Mouse (Mus musculus): ENCODE results near the gene Enho. TPM values are rescaled to one million over a fixed set of nuclear protein-coding genes. Genes with fewer than 3 reads are reported as not detected.
"Not testable (repeated sequence)": the region's sequence is repeated elsewhere in the genome, so short reads cannot be mapped to it uniquely, and the experiment has no call there.

The Enho gene
- 1 to 10 TPM; 8.0 to 8.8 TPM for total RNA-seq (2021)

DNA sequence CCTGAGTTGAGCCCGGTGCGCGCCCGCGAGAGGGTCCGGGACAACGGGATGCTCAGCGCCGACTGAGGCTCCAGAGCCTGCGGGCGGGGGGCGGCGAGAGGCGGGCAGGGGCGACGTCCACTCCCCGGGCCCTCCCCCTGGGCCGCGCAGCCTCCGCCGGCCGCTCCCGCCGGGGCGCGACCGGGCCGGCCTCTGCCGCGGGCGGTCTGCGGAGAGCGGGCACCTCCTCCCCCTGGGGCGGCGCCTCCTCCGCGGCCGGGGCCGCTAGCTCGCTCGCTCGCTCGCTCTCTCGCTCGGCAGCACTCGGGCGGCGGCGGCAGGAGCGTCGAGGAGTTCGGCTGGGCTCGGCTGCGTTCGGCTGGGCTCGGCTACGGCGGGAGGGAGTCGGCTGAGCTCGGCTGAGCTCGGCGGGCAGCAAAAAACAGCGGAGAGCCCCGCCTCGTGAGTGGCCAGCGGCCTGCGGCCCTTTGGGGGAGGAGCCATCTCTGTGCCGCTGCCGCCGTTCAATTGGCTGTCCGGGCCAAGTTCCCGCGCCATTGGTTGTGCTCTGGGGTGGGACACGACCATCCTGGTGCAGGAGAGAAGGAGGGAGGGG is at the start of gene Enho:
Gene Enho, minus strand, starts transcription at position 412 of the 595 bp plus-strand sequence.
- DNase-seq (ENCODE audit: low spot score), result peak; percentile 91
- intact Hi-C loops (cut with DNase I), result no loop called here

DNA sequence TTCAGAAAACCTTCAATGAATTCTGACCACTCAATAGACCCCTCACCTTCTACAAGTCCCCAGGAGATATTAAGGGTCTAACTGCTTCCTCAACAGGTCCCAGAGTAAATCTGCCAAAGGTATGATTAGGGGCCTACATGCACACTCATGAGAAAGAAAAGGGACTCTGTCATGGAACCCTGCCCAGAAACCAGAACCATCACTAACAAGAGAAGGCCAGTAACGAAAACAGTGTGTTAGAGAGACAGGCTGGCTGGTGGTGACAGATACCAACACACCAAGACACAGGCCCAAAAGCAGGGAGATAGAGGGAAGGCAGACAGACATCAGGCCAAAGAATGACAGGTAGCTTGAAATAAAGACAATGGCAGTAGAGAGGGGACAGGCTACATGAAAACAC is 48.4 kb upstream of the Enho start:
- DNase-seq (ENCODE audit: low spot score); intact Hi-C loops (cut with DNase I): not testable (repeated sequence)

- DNase-seq (ENCODE audit: low spot score); intact Hi-C loops (cut with DNase I): not testable (repeated sequence)
Measured at GRCm38 (mm10) chr4:41685882-41686492, 45.9 kb upstream of the Enho start.

DNA sequence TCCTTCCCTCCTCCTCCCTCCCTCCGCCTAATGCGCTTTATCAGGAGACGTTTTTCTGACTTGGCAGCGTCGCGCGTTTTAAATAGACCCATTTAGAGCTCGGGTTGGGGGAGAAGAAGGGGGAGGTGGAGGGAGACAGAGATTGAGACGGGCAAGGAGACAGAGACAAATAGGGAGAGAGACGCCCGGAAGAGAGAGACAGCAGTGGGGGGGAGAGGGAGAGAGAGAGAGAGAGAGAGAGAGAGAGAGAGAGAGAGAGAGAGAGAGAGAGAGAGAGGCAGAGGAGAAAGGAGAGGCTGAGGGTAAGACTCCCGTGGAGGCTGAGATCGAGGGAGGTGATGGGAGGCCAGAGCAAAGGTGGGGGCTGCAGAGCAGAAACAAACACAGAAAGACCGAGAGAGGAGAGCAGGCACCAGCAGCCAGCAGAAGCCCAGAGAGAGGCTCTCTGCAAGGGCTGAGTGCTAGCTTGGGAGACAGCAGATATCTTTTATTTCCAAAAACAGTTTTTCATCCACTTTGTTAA is 44.9 kb upstream of the Enho start:
- intact Hi-C loops (cut with DNase I); DNase-seq (ENCODE audit: low spot score): not testable (repeated sequence)

DNA sequence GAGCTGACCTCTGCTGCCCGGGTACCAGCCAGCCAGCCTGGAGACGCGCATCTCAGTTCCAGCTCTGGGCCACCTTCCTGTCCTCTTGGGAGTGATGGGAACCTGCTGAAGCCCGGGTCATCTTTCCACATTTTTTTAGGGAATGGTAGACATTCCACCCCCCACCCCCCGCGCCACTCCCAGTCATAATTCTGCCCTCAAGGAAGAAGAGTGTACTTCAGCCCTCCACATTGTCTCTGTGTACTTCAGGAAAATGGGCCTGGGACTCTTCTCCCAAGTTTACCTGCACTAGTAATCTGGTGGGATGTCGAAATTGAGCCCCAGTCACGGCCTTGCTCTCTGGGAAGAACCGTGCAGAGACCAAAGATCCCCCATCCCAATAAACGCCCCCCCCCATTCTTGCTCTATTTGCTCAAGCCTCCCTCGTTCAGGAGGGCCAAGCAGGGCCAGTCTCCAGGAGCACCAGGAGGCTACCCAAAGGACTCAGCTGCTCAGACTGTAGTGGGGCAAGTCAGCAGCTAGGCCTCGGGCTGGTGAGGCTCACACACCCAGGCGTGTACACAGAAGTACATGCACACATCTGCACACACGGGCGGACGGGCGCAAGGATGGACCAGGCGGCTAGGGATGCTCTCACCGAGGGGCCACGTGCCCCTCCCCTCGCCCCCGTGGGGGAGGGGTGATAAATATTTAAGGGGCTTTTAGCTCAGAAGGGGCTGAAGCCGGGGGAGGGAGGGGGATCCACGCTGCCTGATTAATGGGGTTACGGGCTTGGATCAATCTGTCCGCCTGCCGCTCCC is 44.2 kb upstream of the Enho start:
- intact Hi-C loops (cut with DNase I); DNase-seq (ENCODE audit: low spot score): not testable (repeated sequence)

- DNase-seq (ENCODE audit: low spot score); intact Hi-C loops (cut with DNase I): not testable (repeated sequence)
Measured at GRCm38 (mm10) chr4:41683303-41683702, 43.2 kb upstream of the Enho start.

- no peak for DNase-seq (ENCODE audit: low spot score)
- intact Hi-C loops (cut with DNase I), result no loop called here
Measured at GRCm38 (mm10) chr4:41682789-41683188, 42.7 kb upstream of the Enho start.

DNA sequence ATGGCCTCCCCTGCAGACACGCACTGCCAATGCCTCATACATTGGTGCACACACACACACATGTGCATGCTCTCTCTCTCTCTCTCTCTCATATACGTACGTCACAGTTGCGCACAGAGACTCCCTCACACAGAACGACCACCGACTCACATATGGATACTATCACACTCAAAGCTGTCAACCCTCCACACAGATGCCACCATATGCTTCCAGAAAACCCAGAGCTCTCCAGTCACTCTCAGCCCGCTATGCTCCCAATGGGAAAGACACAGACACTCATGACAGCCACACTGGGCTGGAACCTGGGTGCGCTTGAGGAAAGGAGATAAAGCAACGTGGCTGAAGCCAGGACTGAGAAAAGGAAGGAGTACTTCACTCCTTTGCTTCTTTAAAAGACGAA is 41.8 kb upstream of the Enho start:
- intact Hi-C loops (cut with DNase I), result no loop called here
- DNase-seq (ENCODE audit: low spot score), result no peak

DNA sequence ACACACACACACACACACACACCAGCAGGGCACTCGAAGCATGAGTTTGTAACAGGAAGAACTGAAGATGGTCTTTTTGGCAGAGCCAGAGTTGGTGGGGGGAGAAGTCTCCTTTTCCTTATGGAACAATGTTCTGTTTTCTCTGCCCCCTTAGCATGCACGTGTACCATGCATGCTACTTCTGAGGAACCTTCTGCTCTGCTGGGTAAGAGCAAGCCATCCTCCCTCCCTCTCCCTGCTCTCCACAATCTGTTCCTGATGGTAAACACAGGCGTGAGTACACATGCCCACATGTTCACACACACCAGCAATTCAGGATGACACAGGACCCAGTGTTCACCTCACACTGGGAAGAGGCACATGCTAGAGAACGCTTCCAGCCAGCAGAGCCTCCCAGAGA is 41.1 kb upstream of the Enho start:
- DNase-seq (ENCODE audit: low spot score), result no peak
- intact Hi-C loops (cut with DNase I), result no loop called here

DNA sequence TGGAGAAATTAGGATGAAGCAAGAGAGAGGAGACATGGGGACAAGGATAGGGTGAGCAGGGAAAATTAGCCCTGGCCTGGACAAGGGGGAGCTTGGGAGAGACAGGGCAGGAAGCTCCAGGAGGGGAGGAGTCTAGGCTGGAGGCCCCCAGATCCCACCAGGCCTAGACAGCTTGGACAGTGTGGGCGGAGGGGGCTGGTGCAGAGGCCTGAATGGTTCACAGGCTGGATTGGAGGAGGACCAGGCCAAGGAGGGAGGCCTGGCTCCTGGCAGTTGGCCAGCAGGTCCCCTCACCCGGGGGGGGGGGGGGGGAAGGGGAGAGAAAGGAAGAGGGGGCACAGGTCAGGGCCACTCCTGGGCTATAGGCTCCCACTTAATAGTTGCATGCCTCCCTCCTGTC is 39.2 kb upstream of the Enho start:
- intact Hi-C loops (cut with DNase I), result no loop called here
- no peak for DNase-seq (ENCODE audit: low spot score)

GRCm38 (mm10) chr4:41678863-41679262 is 38.7 kb upstream of the Enho start:
- intact Hi-C loops (cut with DNase I), result no loop called here
- DNase-seq (ENCODE audit: low spot score), result no peak

DNA sequence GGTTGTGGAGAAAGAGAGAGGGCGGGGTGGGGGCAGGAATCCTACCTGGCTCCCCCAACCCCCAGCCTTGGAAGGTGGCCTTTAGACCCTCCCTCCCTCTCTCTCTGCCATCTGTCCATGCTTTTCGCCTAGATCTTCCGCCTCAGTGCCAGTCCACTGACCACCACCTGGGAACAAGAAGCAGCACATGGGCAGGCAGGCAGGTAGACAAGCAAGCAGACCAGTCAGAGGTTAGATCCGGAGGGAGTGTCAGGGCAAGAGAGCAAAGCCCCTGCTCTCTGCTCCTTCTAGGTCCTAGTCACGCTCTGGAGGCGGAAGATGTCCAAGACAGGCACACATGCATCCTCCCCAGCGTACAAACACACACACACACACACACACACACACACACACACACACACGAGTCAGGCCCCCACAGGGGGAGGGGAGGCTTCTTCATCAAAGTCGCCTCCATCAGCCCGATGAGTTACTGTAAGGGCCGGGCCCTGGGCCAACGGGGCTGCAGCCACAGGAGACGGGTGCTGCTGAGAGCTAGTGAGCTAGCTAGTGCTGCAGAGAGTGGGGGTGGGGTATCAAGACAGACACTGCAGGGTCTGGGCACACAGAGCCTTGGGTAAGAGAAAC is 37.0 kb upstream of the Enho start:
- no peak for DNase-seq (ENCODE audit: low spot score)
- intact Hi-C loops (cut with DNase I), result no loop called here

- intact Hi-C loops (cut with DNase I), result no loop called here
- no peak for DNase-seq (ENCODE audit: low spot score)
Measured at GRCm38 (mm10) chr4:41676248-41677005, 36.3 kb upstream of the Enho start.

DNA sequence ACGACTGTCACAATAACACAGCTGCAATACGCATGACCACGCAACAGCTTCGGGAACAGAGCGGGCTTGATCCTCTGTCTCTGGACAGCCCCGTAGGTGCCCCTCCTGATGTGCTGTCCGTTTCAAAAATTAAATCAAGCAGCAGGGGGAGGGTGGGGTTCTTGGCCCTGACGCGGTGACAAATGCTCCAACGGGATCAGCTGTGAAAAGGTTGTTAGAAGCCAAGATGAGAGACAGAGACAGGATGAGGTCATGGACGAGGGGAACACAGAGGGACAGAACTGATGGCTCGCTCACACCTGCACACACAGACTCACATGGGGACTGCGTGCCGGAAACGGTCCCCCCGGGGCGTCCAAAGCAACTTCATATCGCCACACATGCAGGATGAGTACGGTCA is 33.1 kb upstream of the Enho start:
- intact Hi-C loops (cut with DNase I), result no loop called here
- no peak for DNase-seq (ENCODE audit: low spot score)

DNA sequence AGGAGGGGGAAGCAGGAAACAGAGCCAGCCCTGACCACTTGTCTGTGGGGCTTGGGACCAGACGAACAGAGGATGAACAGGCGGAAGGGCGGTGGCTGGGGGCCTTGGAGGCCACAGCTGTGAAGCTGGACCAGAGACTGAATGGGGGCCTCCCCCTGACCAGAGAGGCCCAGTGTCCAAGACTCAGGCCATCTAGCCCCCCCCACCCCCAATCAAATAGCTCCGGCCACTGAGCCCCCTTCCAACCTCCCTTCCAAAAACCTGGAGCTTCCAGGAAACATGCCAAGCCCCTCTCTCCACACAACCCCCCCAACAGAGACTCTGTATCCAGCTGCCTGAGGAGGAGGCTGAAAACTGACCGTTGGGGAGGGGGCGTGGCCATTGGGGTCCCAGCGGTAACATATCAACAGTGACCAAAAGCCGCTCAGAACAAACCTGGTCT is 32.4 kb upstream of the Enho start:
- no peak for DNase-seq (ENCODE audit: low spot score)
- intact Hi-C loops (cut with DNase I), result no loop called here

DNA sequence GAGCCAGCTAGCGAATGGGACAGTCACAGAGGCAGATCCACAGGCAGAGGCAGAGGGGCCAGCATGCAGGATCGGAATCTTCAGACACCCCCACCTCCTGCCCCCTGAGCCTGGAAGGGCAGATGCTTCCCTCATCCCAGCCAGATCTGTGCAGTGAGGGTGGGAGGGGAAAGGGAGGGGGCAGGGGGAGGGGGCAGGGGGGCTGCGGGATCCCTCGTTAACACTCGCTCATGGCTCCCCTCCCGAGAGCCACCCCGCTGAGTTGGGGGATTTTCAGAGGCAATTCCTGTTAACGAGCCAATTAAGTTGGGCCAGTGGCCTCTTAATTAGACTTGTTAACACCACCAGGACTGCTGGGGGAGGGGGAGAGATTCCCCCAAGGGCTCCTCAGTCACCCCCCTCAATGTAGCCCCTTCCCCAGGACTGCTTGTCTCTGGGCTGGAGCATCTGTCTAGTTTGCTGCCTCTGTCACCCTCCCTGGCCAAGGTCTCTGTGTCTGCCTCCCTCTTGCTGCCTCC is 31.9 kb upstream of the Enho start:
- DNase-seq (ENCODE audit: low spot score), result no peak
- intact Hi-C loops (cut with DNase I), result no loop called here

- DNase-seq (ENCODE audit: low spot score), result no peak
- intact Hi-C loops (cut with DNase I), result no loop called here
Measured at GRCm38 (mm10) chr4:41671500-41671899, 31.4 kb upstream of the Enho start.

GRCm38 (mm10) chr4:41670836-41671235 is 30.7 kb upstream of the Enho start:
- no peak for DNase-seq (ENCODE audit: low spot score)
- intact Hi-C loops (cut with DNase I), result no loop called here

DNA sequence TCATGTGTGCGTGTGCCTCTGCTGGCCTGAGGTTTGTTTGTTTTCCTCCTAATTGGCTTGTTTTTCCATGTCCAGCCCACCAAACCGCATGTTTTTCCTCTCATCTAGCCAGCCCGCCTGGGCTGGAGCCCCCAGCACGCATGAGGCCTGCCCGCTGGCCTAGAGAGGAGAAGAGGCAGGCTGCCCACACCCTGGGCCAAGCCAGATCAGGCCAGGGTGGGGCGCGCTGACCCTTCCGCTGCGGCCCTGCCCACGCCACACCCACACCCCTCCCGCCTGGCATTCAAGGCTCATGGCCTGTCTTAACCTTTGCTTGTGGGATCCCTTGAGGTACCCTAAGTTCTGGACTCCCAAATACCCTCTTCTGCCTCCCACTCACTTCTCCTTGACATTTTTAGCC is 26.5 kb upstream of the Enho start:
- intact Hi-C loops (cut with DNase I), result no loop called here
- no peak for DNase-seq (ENCODE audit: low spot score)
